Mouse (Mus musculus): ENCODE data around the gene Amn. TPM values are rescaled to one million over a fixed set of nuclear protein-coding genes. Genes with fewer than 3 reads are reported as not detected.
A peak's percentile ranks its signal among the peaks of the same experiment; 100 is the strongest.

Amn gene
- polyA plus RNA-seq, 1 experiment from 2014 or later, result 1.1 TPM

GRCm38 (mm10) chr12:111271966-111272365 lies 1.1 kb downstream of the Amn start:
- Histone ChIP-seq H3K27ac (no peak overlapping the region), H3K4me1 (peaks cover 33% of the 10 kb centered on the region), H3K4me2 (replicated peaks) (peak overlapping the region; percentile 42; the same call in 1 of the 2 replicates), H3K4me3 (0 out of 2 replicates have a peak overlapping the region, but pooled peaks have one; percentile 24), H3K9me3 (no peaks in the 10 kb centered on the region), H3K27me3 (peaks cover 86% of the 10 kb centered on the region), H3K9ac (no peak overlapping the region), H3K36me3 (0 out of 2 replicates have a peak, but pooled peaks cover 6% of the 10 kb centered on the region)
- no peak for ATAC-seq (ENCODE audit: low FRiP score, low read depth)
- WGBS, result 17% methylated on average over 8 of the region's 8 CpGs

DNA sequence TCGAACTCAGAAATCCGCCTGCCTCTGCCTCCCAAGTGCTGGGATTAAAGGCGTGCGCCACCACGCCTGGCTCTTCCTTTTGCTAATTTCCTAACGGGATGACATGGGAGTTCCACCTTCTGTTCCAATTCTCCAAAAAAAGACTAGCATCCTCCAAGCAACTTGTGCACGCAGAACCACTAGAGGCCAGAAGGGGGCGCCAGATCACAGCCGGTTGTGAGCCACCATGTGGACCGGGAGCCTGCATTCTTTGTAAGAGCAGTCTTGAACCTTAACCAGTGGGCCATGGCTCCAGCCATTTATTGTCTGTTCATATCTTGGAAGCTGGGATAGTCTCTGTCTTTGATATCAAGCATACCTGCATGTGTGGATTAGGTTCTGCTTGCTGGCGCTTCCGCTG lies 1.5 kb downstream of the Amn start:
- Histone ChIP-seq H3K9me3 (no peaks in the 10 kb centered on the region), H3K4me3 (no peak overlapping the region), H3K27me3 (peaks cover 91% of the 10 kb centered on the region), H3K9ac (no peak overlapping the region), H3K4me1 (peaks cover 33% of the 10 kb centered on the region), H3K4me2 (replicated peaks) (no peak overlapping the region), H3K27ac (no peak overlapping the region), H3K36me3 (0 out of 2 replicates have a peak, but pooled peaks cover 2% of the 10 kb centered on the region)
- ATAC-seq (ENCODE audit: low FRiP score, low read depth), result no peak
- WGBS, result 23% methylated on average over 12 of the region's 12 CpGs

DNA sequence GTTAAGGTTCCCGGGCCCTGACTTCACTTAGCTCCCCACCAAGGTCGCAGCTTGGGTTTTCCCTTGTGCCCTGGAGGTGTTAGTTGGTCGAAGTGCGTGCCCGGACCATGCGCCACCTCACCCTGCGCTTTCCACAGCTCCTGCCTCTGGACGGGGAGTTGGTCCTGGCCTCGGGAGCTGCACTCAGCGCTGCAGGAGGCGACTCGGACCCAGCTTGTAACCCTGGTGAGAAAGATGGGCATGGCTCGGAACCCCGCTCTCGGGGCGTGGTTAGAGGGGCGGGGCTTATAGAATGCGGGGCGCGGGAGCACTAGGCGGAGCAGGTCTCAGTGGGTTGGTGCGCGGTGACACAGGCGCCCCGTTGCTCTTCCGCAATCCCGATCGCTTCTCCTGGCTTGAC lies 3.1 kb downstream of the Amn start:
- Histone ChIP-seq H3K4me1 (peaks cover 33% of the 10 kb centered on the region), H3K4me3 (peak overlapping the region; percentile 50), H3K4me2 (replicated peaks) (peak overlapping the region; percentile 91), H3K9me3 (peaks cover 3% of the 10 kb centered on the region), H3K9ac (peak overlapping the region; percentile 59), H3K36me3 (no peaks in the 10 kb centered on the region), H3K27me3 (peaks cover 91% of the 10 kb centered on the region), H3K27ac (no peak overlapping the region)
- 4% methylated on average over 28 of the region's 28 CpGs for WGBS
- ATAC-seq (ENCODE audit: low FRiP score, low read depth), result no peak

GRCm38 (mm10) chr12:111274447-111275149 lies 3.7 kb downstream of the Amn start:
- Histone ChIP-seq H3K9ac (peak overlapping the region; percentile 59), H3K4me3 (peak overlapping the region; percentile 50), H3K27ac (no peak overlapping the region), H3K4me1 (peaks cover 33% of the 10 kb centered on the region), H3K27me3 (peaks cover 85% of the 10 kb centered on the region), H3K9me3 (peaks cover 7% of the 10 kb centered on the region), H3K4me2 (replicated peaks) (peak overlapping the region; percentile 91), H3K36me3 (no peaks in the 10 kb centered on the region)
- 2% methylated on average over 73 of the region's 80 CpGs for WGBS
- no peak for ATAC-seq (ENCODE audit: low FRiP score, low read depth)

DNA sequence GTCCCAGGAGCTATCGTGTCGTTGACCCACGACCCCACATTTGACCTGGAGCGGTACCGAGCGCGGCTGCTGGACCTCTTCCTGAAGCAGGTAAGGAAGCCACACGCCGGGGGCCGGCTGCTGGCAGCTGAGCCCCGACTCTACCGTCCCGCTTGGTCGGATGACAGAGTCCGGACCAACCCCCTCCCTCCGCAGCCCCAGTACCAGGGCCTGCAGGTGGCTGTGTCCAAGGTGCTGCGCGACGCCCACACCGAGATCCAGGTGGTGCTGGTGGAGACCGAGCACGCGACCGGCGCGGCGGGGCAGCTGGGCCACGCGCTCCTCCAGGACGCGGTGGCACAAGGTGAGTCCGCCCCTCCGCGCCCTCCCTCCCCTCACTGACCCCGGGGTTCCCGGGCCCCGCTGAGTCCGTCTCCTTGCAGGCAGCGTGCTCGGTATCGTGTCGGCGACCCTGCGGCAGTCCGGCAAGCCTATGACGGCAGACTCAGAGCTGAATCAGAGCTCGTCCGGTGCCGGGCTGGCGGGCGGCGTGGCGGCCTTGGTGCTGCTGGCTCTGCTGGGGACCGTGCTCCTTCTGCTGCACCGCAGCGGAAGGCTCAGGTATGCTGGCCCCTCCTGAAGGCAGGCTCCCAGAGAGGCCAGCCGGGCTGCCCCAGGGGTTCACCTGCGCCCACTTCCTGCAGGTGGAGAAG lies 4.4 kb downstream of the Amn start:
- H3K27me3 ChIP-seq, result peaks cover 78% of the 10 kb centered on the region
- peak overlapping the region; percentile 50 for H3K4me3 ChIP-seq
- no peak overlapping the region for H3K27ac ChIP-seq
- WGBS, result under 1% methylated on average over 58 of the region's 58 CpGs
- peak overlapping the region; percentile 59 for H3K9ac ChIP-seq
- peaks cover 33% of the 10 kb centered on the region for H3K4me1 ChIP-seq
- H3K9me3 ChIP-seq, result peaks cover 7% of the 10 kb centered on the region
- H3K4me2 ChIP-seq (replicated peaks), result peak overlapping the region; percentile 91
- no peak for ATAC-seq (ENCODE audit: low FRiP score, low read depth)
- H3K36me3 ChIP-seq, result no peaks in the 10 kb centered on the region

DNA sequence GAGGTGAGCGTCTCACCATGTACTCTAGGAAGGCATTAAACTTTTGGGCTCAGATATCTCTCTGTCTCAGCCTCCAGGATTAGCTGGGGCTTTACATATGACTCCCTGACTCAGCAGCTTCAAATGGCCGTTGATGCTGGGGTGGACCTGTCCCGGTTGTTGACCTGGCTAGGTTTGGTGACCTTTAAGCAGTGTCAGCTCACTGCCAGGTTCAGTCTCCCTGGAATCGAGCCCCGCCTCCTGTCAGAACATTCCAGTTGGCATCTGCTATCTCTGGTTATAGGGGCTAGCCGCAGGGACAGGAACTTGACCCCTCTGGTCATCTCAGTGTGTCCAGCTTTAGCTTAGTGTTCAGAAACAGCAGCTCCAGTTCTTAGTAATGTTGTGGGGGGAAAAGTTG lies 5.5 kb downstream of the Amn start:
- Histone ChIP-seq H3K36me3 (no peaks in the 10 kb centered on the region), H3K4me3 (no peak overlapping the region), H3K4me2 (replicated peaks) (no peak overlapping the region), H3K27ac (no peak overlapping the region), H3K27me3 (peaks cover 67% of the 10 kb centered on the region), H3K9ac (no peak overlapping the region), H3K4me1 (peaks cover 27% of the 10 kb centered on the region), H3K9me3 (peaks cover 7% of the 10 kb centered on the region)
- 50% methylated on average over 6 of the region's 6 CpGs for WGBS
- ATAC-seq (ENCODE audit: low FRiP score, low read depth), result no peak

GRCm38 (mm10) chr12:111283573-111283972 lies 12.7 kb downstream of the Amn start:
- peaks cover 28% of the 10 kb centered on the region for H3K4me1 ChIP-seq
- 0 out of 2 replicates have a peak, but pooled peaks cover 3% of the 10 kb centered on the region for H3K27me3 ChIP-seq
- ATAC-seq (ENCODE audit: low FRiP score, low read depth), result no peak; the same call in 1 of the 2 replicates
- no peaks in the 10 kb centered on the region for H3K36me3 ChIP-seq
- H3K9me3 ChIP-seq, result peaks cover 7% of the 10 kb centered on the region
- no peak overlapping the region for H3K27ac ChIP-seq
- no peak overlapping the region for H3K4me2 ChIP-seq (replicated peaks)
- WGBS, result 62% methylated on average over 4 of the region's 4 CpGs
- H3K4me3 ChIP-seq, result no peak overlapping the region
- H3K9ac ChIP-seq, result no peak overlapping the region

DNA sequence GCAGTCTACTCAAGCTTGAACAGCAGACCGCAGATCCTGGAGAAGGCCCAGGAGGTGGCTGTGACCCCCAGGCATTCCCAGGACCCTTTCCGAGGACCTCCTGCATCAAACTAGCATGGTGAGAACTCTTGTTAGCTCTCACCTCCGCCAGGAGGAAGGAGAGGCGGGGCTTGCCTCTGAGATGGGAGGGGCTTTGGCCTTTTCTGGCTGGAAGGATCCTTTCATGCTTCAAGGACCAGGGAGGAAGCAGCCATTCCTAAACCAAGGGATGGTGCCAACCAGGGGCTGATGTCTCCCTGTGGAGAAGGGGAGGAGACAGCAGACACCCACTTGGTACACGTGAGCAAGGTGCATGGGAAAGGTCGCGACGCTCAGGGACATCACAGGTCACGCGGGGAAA lies 13.6 kb downstream of the Amn start:
- no peak for ATAC-seq (ENCODE audit: low FRiP score, low read depth)
- Histone ChIP-seq H3K4me3 (peak overlapping the region; percentile 28), H3K9ac (peak overlapping the region; percentile 39; the same call in 1 of the 2 replicates), H3K4me2 (replicated peaks) (peak overlapping the region; percentile 57), H3K4me1 (peaks cover 34% of the 10 kb centered on the region), H3K27ac (no peak overlapping the region), H3K27me3 (no peaks in the 10 kb centered on the region), H3K36me3 (no peaks in the 10 kb centered on the region), H3K9me3 (no peaks in the 10 kb centered on the region)
- 22% methylated on average over 10 of the region's 10 CpGs for WGBS

DNA sequence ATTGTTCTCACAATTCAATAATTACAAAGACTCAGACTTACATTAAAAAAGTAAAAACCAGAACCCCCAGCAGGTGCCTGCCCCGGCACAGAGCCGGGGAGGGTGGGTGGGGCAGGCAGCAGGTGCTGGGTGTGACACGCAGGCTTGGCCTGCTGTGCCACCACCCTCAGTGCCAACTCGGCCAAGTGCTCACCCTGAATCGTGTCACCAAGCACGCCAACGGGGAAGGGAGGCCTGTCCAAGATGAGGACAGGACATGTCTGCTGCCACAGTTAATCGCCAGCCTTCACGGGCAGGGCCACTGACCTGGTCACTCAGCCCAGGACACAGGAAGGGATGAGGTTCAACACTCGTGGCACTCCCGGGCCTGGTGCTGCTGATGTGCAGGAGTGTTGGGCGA lies 22.1 kb downstream of the Amn start:
- H3K27me3 ChIP-seq, result no peaks in the 10 kb centered on the region
- H3K4me2 ChIP-seq (replicated peaks), result no peak overlapping the region
- WGBS, result 88% methylated on average over 12 of the region's 12 CpGs
- no peaks in the 10 kb centered on the region for H3K9me3 ChIP-seq
- peaks cover 76% of the 10 kb centered on the region for H3K36me3 ChIP-seq
- no peak overlapping the region for H3K27ac ChIP-seq
- no peak overlapping the region for H3K9ac ChIP-seq
- no peak for ATAC-seq (ENCODE audit: low FRiP score, low read depth)
- peaks cover 10% of the 10 kb centered on the region for H3K4me1 ChIP-seq
- H3K4me3 ChIP-seq, result no peak overlapping the region

DNA sequence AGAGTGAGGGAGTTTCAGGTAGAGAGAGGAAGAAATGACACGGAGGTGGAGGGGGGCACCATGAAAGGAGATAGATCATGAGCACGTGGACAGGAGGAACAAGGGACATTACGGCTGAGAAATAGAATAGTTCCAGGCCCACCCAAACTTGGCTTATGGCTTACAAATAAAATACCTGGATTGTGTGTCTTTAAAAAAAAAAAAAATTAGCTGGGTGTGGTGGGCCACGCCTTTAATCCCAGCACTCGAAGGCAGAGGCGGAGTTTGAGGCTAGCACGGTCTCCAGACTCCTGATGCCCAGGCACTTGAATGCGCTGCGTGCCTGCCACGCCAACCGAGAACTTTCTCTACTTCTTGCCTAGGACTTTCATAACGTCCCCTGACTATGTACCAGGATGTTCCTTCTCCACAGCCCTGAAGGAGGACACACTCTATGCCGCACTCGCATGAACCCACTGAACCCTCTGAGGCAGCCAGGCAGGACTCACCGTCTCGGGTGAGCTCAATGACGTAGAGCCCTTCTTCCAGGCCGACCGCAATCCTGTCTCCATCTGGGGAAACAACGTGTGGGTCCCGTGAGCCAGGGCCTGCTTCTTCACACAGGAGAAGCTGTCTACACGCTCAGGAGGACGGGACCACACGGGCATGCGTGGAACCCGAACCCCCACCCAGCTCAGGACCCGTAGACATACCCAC lies 30.6 kb downstream of the Amn start:
- Histone ChIP-seq H3K36me3 (peaks cover 97% of the 10 kb centered on the region), H3K27ac (no peak overlapping the region), H3K9me3 (no peaks in the 10 kb centered on the region), H3K4me1 (no peaks in the 10 kb centered on the region), H3K4me3 (no peak overlapping the region), H3K27me3 (no peaks in the 10 kb centered on the region), H3K9ac (no peak overlapping the region), H3K4me2 (replicated peaks) (no peak overlapping the region)
- no peak for ATAC-seq (ENCODE audit: low FRiP score, low read depth)
- WGBS, result 95% methylated on average over 27 of the region's 27 CpGs

DNA sequence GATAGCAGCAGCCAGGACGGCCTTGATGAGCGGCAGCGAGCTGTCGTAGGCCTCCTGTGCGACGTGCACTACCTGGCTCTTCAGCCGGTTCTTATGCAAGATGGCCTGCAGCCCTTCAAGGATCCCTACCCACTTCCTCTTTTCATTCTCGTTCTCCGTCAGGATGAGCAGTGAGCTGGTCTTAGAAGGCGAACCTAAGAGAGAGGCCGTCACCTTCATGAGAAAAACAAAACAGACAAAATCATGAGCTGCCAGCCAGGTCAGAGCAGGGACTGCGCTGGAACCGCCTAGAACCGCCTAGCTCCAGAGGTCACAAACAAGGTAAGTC lies 31.1 kb downstream of the Amn start:
- no peaks in the 10 kb centered on the region for H3K9me3 ChIP-seq
- peaks cover 97% of the 10 kb centered on the region for H3K36me3 ChIP-seq
- no peak overlapping the region for H3K9ac ChIP-seq
- H3K4me1 ChIP-seq, result no peaks in the 10 kb centered on the region
- 93% methylated on average over 14 of the region's 14 CpGs for WGBS
- H3K27ac ChIP-seq, result no peak overlapping the region
- H3K4me2 ChIP-seq (replicated peaks), result no peak overlapping the region
- H3K4me3 ChIP-seq, result no peak overlapping the region
- H3K27me3 ChIP-seq, result no peaks in the 10 kb centered on the region
- ATAC-seq (ENCODE audit: low FRiP score, low read depth), result no peak

- 84% methylated on average over 8 of the region's 8 CpGs for WGBS
- Histone ChIP-seq H3K4me1 (no peaks in the 10 kb centered on the region), H3K9me3 (no peaks in the 10 kb centered on the region), H3K4me2 (replicated peaks) (no peak overlapping the region), H3K36me3 (peaks cover 94% of the 10 kb centered on the region), H3K9ac (no peak overlapping the region), H3K27ac (no peak overlapping the region), H3K27me3 (no peaks in the 10 kb centered on the region), H3K4me3 (no peak overlapping the region)
- ATAC-seq (ENCODE audit: low FRiP score, low read depth), result no peak
Observed at GRCm38 (mm10) chr12:111303702-111304337, 32.9 kb downstream of the Amn start.
